Mouse (Mus musculus) bone marrow macrophage, adult 2 months (primary cell): ENCODE results near the gene Cacna1a. TPM values are rescaled to one million over a fixed set of nuclear protein-coding genes. Genes with fewer than 3 reads are reported as not detected.
"Not testable (repeated sequence)": the region's sequence is repeated elsewhere in the genome, so short reads cannot be mapped to it uniquely, and the experiment has no call there.

ENCODE experiments used
- H3K27ac ChIP-seq: 2 replicates; pipeline ENCODE4 v1.5.1; 2012; ENCODE audit warnings: low read depth, low read length; ENCODE audit not compliant: insufficient read depth
- H3K4me1 ChIP-seq: 2 replicates; pipeline ENCODE4 v1.6.1; 2012; ENCODE audit warnings: low read length; ENCODE audit not compliant: control insufficient read depth, insufficient read depth
- H3K4me3 ChIP-seq: 2 replicates; pipeline ENCODE4 v1.5.1; 2012; ENCODE audit warnings: mild to moderate bottlenecking, low read length, moderate library complexity; ENCODE audit not compliant: insufficient read depth
- CTCF ChIP-seq: IDR thresholded peaks from 2 replicates; pipeline ENCODE4 v1.5.1; 2012; ENCODE audit warnings: low read depth, mild to moderate bottlenecking, low read length, moderate library complexity
- POLR2A ChIP-seq: IDR thresholded peaks from 2 replicates; pipeline ENCODE4 v1.6.1; 2012; ENCODE audit warnings: mild to moderate bottlenecking, low read depth, low read length, borderline replicate concordance
- polyA plus RNA-seq: library from polyadenylated mRNA; stranded (reverse); fragments of >200 nt; gene quantifications from 2 replicates; pipeline ENCODE4 v1.2.4, GENCODE M21; 2012; ENCODE audit not compliant: missing spikeins, insufficient read depth, insufficient read length

Cacna1a gene
- polyA plus RNA-seq, 1 experiment: 10.3 TPM

DNA sequence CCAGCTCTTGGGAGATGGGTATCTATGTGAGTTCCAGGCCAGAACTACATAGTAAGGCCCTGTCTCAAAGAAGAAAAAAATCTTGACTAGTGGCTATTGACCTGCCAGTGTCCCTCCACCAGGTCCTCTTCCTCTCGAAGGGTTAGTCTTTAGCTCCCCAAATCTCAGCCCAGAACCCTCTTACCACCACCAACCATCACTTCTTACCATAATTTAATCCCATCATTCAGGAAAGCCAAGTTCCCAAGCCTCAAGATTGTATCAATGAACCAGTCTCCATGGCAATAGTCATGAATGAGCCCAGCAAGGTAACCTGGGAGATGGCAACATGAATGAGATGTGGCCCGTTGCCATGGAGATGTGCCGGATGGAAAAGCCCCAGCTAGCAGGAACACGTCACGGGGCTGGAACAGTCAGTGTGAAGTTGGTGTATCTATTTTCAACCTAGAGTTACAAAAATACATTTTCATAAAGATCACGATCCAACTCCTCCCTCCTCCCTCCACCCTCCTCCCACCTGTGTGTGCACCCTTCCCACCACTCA lies 106.4 kb downstream of the Cacna1a start:
- TF ChIP-seq CTCF (no peak), POLR2A (no peak)
- no peak overlapping the region for H3K27ac ChIP-seq
- H3K4me3 ChIP-seq: no peak overlapping the region
- H3K4me1 ChIP-seq: peaks cover 5% of the 10 kb centered on the region

DNA sequence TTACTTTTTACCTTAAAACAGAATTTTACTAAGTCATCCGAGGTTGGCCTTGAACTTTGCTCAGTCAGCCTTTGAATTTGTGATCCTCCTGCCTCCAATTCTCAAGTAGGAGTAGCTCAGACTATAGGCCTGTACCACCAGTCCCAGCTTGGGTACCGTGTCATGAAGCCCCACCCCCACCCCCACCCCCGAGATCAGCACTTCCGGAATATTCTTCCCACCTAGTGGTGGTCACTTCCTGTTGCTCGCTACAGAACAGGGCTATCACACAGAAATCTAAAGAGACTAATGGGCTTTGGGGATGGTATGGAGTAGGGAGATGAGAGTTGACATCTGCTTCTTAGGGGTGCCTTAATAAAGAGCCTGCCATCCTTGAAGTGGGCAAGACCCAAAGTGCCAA lies 112.9 kb downstream of the Cacna1a start:
- Histone ChIP-seq H3K27ac (peak overlapping the region; percentile 96), H3K4me1 (peaks cover 26% of the 10 kb centered on the region), H3K4me3 (peak overlapping the region; percentile 61)
- TF ChIP-seq CTCF (no peak), POLR2A (no peak)

DNA sequence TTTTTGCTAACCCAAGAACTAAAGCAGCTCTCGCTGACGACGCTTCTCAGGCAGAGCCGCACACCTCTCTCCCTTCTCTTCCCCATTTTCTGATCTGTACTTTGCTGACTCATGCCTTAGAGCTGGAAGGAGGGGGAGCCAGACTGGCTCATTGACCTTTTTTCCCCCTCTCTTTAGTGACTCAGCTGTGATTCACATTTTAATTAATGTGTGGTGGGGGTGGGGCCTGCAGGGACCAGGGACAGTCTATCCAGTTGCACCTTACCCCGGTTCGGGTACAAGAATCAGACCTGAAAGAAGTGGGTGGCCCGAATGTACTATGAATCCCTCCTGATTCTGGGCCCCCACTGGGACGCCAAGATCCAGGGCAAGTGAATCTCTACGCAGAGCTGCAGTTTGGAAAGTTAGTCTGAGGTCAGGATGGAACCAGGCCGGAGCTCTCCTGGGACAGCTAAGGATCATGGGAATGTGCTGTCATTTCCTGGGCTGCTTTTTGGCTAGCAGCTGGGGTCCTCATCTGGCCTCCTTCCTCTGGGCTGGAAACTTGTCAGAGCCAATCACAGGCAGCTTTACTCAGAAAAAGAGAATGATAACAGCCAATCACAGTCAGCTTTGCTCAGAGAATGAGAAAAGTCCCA lies 113.5 kb downstream of the Cacna1a start:
- peak overlapping the region; percentile 96 for H3K27ac ChIP-seq
- TF ChIP-seq POLR2A (no peak), CTCF (no peak)
- H3K4me3 ChIP-seq: peak overlapping the region; percentile 61
- peaks cover 26% of the 10 kb centered on the region for H3K4me1 ChIP-seq

DNA sequence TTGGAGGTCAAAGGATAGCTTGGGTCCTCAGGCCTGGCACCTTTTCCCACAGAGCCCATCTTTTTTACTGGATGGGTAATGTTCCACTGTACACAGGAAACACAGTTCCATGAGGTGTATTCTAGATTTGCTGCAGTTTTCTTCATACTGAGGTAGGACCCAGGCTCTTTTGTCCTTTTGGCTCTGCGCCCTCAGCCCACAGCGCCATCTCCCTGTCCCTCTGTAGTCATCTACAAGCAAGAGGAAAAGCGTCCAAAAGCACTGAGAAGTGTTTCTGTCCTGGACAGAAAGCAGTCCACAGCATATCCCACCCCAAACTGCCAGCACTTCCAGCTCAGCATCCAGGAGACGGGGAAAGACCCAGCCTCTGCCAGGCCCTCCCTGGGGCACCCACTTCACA lies 114.4 kb downstream of the Cacna1a start:
- H3K27ac ChIP-seq: peak overlapping the region; percentile 80
- no peak for TF ChIP-seq POLR2A
- 0 out of 2 replicates have a peak, but pooled peaks have one; percentile 28 for TF ChIP-seq CTCF
- peaks cover 26% of the 10 kb centered on the region for H3K4me1 ChIP-seq
- peak overlapping the region; percentile 60 for H3K4me3 ChIP-seq

DNA sequence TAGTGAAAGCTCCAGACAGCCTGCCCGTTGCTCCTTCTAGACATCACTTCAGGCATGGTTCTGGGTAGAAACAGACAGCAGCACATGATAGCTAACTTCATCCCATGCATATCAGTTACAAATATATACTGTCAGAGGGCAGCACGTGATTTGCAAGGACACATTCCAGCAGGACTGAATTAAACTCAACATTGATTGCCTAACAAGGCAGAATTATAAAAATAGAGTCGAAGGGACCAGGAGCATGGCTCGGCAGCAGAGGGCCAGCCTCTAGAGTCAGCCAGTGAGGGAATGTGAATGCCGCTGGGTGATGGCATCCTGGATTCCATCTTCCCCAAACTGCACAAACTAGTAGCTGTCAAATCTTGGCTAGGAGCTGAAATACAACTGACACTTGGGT lies 119.0 kb downstream of the Cacna1a start:
- Histone ChIP-seq H3K4me1 (peaks cover 9% of the 10 kb centered on the region), H3K27ac (no peak overlapping the region), H3K4me3 (no peak overlapping the region)
- TF ChIP-seq POLR2A: no peak
- TF ChIP-seq CTCF: no peak

- not testable (repeated sequence) for H3K4me1 ChIP-seq, H3K4me3 ChIP-seq
Measured at GRCm38 (mm10) chr8:84509764-84510163, 121.5 kb downstream of the Cacna1a start.

DNA sequence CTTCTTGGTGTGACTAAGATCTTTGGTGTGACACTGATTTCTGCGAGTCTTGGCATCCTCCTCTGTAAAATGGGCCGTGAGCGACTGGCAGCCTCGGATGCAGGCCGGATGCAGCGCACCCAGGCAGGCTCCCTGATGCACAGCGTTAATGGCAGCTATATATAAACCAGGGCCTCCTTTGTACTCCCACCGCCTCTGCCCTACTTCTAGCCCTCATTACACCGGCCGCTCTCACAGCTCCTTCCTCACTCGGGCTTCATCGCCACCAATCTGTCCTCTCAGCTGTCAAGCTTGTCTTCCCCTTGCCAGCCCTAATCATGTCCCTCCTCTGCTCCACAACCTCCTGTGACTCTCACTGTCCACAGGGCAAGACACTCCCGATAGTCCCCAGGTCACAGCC lies 123.4 kb downstream of the Cacna1a start:
- TF ChIP-seq POLR2A (no peak), CTCF (no peak)
- no peak overlapping the region for H3K27ac ChIP-seq
- H3K4me3 ChIP-seq: no peak overlapping the region
- H3K4me1 ChIP-seq: no peaks in the 10 kb centered on the region; the same call in 1 of the 2 replicates

More at GRCm38 (mm10) chr8:84509764-84510163, 121.5 kb downstream of the Cacna1a start:
- not testable (repeated sequence) for H3K27ac ChIP-seq

DNA sequence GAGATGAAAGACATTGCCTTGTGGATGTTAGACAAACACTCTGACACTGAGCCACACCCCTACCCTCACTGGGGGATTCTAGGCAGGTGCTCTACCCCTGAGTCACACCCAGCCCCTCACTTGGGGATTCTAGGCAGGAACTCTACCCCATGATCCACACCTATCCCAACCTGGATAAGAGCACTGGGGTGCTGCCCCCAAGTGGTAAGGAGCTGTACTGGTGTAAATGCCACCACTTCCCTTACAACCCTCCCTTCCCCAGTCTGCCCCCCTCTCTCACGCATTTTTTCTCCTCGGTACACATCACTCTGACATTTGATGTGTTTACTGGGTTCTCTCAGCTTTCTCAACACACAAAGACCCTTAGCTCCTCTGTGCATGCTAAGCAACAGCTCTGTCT lies 125.5 kb downstream of the Cacna1a start:
- no peak overlapping the region for H3K27ac ChIP-seq

GRCm38 (mm10) chr8:84518180-84518579 lies 129.9 kb downstream of the Cacna1a start:
- Histone ChIP-seq H3K27ac (no peak overlapping the region), H3K4me3 (no peak overlapping the region), H3K4me1 (no peaks in the 10 kb centered on the region)
- TF ChIP-seq POLR2A (no peak), CTCF (peak; percentile 32; the same call in 1 of the 2 replicates)

More for the DNA sequence above, 125.5 kb downstream of the Cacna1a start:
- Histone ChIP-seq H3K4me1 (no peaks in the 10 kb centered on the region; the same call in 1 of the 2 replicates), H3K4me3 (no peak overlapping the region)
- peak; percentile 83 for TF ChIP-seq CTCF
- no peak for TF ChIP-seq POLR2A

DNA sequence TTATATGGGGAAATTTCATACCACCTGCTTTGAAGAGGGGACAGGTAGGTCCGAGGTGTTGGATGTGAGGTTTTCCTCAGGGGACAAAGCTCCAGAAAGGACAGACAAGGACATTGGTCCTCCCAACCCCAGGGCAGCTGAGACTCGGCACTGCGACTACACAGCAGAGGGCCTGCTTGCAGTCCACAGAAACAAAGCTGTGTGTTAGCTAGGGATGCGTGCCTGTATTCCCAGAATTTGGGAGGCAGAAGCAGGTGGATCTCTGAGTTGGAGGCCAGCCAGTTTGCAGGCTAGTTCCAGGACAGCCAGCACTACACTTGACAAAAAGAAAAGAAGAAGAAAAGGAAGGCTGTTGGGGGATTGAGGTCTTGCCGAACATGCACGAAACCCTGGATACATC lies 130.5 kb downstream of the Cacna1a start:
- no peak overlapping the region for H3K27ac ChIP-seq
- H3K4me3 ChIP-seq: no peak overlapping the region
- no peaks in the 10 kb centered on the region for H3K4me1 ChIP-seq
- no peak for TF ChIP-seq CTCF
- no peak for TF ChIP-seq POLR2A
